Mouse (Mus musculus) hindbrain, embryonic 10.5 days (tissue): ENCODE results near the gene Elmsan1. TPM values are rescaled to one million over a fixed set of nuclear protein-coding genes. Genes with fewer than 3 reads are reported as not detected.

Experiments
- DNase-seq: peaks from one replicate; pipeline ENCODE4 v3.0.0-alpha.2; 2017; ENCODE audit warnings: low spot score
- H3K27ac ChIP-seq: fragments of 300-500 bp; sonication (generic); 2 replicates; pipeline ENCODE4 v1.5.1; 2016; ENCODE audit warnings: mild to moderate bottlenecking, moderate library complexity
- H3K27me3 ChIP-seq: fragments of 300-500 bp; sonication (generic); 2 replicates; pipeline ENCODE4 v1.6.1; 2016; ENCODE audit warnings: mild to moderate bottlenecking; ENCODE audit not compliant: poor library complexity, insufficient read depth, severe bottlenecking
- H3K36me3 ChIP-seq: fragments of 300-500 bp; sonication (generic); 2 replicates; pipeline ENCODE4 v1.6.1; 2016; ENCODE audit warnings: mild to moderate bottlenecking, moderate library complexity
- H3K4me1 ChIP-seq: fragments of 300-500 bp; sonication (generic); replicated peaks from 2 replicates; pipeline ENCODE4 v1.6.1; 2016; ENCODE audit warnings: mild to moderate bottlenecking
- H3K4me3 ChIP-seq: fragments of 300-500 bp; sonication (generic); 2 replicates; pipeline ENCODE4 v1.5.1; 2016; ENCODE audit warnings: mild to moderate bottlenecking, moderate library complexity
- H3K9me3 ChIP-seq: fragments of 300-500 bp; sonication (generic); 2 replicates; pipeline ENCODE4 v1.6.1; 2016; ENCODE audit warnings: mild to moderate bottlenecking, moderate library complexity
- WGBS: fragments of 180-500 bp; shearing (Covaris S2); methylation state at CpG from one replicate; pipeline ENCODE4 v1.1.7; 2016; 5-methylcytosine and 5-hydroxymethylcytosine counted together
- polyA plus RNA-seq: library from polyadenylated mRNA; unstranded; fragments of >200 nt; fragmentation: Nextera tagmentation; extraction: Ambion mirVana; gene quantifications from 2 replicates; pipeline ENCODE4 v1.2.1, GENCODE M21; 2016

Gene Elmsan1
- polyA plus RNA-seq, 1 experiment from 2014 or later, result 6.5 TPM

DNA sequence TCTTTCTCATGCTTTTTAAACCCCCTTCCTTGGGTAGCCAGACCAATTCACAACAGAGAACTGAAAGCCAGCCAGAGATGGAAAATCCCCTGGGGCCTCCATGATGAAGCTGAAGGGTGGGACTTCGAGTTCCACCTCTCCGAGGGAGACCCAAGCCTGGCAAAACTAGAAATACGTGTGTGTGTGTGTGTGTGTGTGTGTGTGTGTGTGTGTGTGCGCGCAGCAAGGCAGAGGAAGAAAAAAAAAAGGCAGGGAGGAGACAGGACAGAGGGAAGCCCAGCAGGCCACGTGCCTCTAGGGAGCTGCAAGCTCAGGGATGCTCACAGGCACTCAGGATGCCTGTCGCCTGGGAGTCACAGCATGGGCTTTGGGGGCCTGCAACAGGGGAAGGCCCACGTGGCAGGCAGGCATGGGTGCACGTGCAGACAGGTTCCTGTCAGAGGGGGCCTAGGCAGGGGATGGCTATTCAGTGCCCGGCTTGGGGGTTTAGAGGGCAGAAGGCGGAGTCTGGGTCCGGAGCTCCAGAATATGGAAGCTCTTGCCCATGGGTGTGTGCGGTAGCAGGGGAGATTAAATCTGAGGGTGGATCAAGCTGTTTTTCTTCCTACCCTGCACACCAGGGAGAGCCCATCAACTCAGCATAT is 42.4 kb downstream of the Elmsan1 start:
- Histone ChIP-seq H3K27ac (peak overlapping the region; percentile 92), H3K4me1 (peaks cover 66% of the 10 kb centered on the region), H3K27me3 (no peaks in the 10 kb centered on the region), H3K9me3 (no peaks in the 10 kb centered on the region), H3K36me3 (peaks cover 33% of the 10 kb centered on the region), H3K4me3 (peak overlapping the region; percentile 59)
- peak; percentile 53 for DNase-seq
- WGBS, result 5% methylated on average over 13 of the region's 13 CpGs

DNA sequence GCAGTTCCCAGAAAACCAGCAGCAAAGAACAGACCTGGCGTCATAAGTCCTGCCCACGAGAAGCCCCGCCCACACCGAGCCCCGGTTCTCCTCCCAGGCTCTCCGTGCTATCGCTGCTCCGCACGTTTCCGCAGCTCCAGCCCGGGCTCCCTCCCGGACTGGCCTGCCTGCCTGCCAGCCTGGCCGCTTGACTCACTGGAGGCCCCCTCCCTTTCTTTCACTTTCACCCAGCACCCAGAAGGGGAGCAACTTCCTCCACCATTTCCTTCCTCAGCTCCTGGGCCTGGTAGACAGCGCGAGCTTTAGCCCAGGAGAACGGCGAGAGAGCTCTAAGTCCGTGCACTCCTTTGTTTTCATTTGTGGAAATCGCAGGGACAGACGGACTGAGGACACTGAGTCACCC is 43.0 kb downstream of the Elmsan1 start:
- peak; percentile 75 for DNase-seq
- Histone ChIP-seq H3K27me3 (no peaks in the 10 kb centered on the region), H3K4me1 (peaks cover 60% of the 10 kb centered on the region), H3K4me3 (peak overlapping the region; percentile 59), H3K9me3 (no peaks in the 10 kb centered on the region), H3K27ac (peak overlapping the region; percentile 92), H3K36me3 (peaks cover 39% of the 10 kb centered on the region)
- 1% methylated on average over 20 of the region's 20 CpGs for WGBS

DNA sequence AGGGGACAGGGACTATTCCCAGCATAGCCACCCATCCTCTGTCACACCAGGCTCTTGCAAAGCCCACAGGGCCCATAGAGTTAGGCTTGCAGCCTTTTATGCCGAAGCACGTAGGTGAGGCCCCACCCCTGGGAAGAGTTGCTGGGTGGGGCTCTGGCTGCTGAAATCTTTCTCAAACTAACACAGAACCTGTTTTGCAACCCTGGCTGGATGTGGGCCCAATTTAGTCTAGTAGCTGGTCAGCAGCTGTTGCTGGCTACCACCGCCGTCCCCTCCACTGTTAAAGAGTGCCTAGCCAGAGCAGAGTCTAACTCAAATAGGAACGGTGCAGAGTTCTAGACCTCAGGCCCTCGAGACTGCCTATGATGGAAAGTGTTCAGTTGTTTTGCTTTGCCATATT is 43.8 kb downstream of the Elmsan1 start:
- Histone ChIP-seq H3K4me1 (peaks cover 52% of the 10 kb centered on the region), H3K4me3 (no peak overlapping the region), H3K27me3 (no peaks in the 10 kb centered on the region), H3K9me3 (no peaks in the 10 kb centered on the region), H3K36me3 (peaks cover 47% of the 10 kb centered on the region), H3K27ac (peak overlapping the region; percentile 92)
- no peak for DNase-seq
- WGBS, result 83% methylated on average over 6 of the region's 6 CpGs

DNA sequence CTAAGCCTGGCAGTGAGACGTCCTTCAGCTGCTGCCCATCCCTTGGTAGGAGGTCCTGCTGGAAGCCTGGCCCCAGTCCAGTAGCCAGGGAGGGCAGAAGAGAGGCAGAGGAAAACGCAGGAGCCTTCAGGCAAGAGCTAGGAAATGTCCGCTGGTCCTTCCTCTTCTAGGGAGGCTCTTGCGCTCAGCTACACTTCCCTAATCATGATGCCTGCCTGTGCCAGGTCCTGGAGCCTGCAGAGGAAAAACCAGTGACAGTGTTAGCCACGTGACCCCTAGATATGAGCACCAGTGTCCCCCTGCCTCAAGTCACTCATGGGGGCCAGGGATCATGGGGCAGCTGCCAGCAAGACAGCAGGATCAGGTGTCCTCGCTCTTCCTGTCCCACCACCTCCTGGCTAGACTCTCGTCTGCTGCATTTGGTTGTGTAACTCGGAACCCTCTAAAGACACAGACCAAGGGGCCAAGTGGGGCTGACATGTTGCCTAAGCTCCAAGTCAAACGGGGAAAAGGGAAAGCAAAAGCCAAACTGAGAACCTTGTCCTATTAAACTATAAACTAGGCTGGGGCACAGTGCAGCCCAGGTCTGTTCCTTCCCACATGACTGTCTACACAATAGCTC is 44.4 kb downstream of the Elmsan1 start:
- H3K4me1 ChIP-seq, result peaks cover 51% of the 10 kb centered on the region
- no peak for DNase-seq
- peak overlapping the region; percentile 92 for H3K27ac ChIP-seq
- H3K36me3 ChIP-seq, result peaks cover 53% of the 10 kb centered on the region
- WGBS, result 83% methylated on average over 9 of the region's 9 CpGs
- no peaks in the 10 kb centered on the region for H3K27me3 ChIP-seq
- H3K4me3 ChIP-seq, result no peak overlapping the region
- no peaks in the 10 kb centered on the region for H3K9me3 ChIP-seq

DNA sequence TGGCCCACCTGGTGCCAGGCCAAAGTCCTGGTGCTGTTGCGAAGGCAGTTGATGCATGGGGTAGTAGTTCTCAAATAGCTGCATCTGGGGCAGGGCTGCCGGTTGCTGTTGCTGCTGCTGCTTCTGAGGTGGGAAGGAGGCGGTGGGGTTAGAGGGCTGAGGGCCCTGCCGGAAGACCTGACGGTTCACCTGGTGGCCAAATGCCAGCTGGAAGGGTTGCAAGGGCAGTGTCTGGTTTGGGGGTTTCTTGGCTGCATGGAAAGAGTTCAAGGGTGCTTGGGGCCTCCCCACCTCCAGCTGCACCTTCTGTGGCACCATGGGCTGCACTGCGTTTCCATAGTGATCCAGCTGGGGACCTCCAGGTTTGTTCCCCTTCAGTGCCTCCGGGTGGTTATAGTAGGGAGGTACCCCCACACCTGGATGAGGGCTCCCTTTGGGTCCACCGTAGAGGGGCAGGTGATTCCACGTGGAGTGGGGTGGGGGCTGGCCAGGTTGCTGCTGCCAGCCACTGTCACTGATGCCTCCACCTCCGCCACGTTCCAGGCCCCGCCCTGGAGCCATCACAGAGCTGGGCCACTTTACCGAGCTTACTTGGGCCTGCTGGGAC is 45.3 kb downstream of the Elmsan1 start:
- 93% methylated on average over 13 of the region's 13 CpGs for WGBS
- peaks cover 58% of the 10 kb centered on the region for H3K36me3 ChIP-seq
- no peaks in the 10 kb centered on the region for H3K27me3 ChIP-seq
- DNase-seq, result no peak
- H3K4me3 ChIP-seq, result no peak overlapping the region
- no peaks in the 10 kb centered on the region for H3K9me3 ChIP-seq
- H3K27ac ChIP-seq, result no peak overlapping the region
- peaks cover 46% of the 10 kb centered on the region for H3K4me1 ChIP-seq

DNA sequence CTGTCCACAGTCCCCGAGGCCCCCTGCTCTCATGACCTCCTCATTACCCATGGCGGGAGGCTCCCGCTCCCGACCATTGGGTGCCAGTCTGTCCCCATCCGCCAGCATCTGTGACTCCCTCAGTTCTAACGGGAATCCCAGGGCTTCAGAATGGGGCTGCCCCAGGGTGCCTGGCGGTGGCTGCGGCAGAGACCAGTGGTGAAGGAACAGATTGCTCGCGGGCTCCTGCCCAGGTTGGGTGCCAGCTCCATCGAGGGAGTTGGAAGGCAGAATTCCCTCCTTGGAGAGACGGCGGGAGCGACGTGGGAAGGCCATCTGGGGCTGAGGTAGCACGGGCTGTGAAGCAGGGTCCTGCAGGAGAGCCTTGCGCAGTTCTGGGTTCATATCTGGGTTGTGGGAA is 45.8 kb downstream of the Elmsan1 start:
- H3K27me3 ChIP-seq, result no peaks in the 10 kb centered on the region
- peaks cover 40% of the 10 kb centered on the region for H3K4me1 ChIP-seq
- WGBS, result 93% methylated on average over 17 of the region's 17 CpGs
- no peak overlapping the region for H3K4me3 ChIP-seq
- DNase-seq, result no peak
- no peaks in the 10 kb centered on the region for H3K9me3 ChIP-seq
- H3K27ac ChIP-seq, result no peak overlapping the region
- H3K36me3 ChIP-seq, result peaks cover 60% of the 10 kb centered on the region

DNA sequence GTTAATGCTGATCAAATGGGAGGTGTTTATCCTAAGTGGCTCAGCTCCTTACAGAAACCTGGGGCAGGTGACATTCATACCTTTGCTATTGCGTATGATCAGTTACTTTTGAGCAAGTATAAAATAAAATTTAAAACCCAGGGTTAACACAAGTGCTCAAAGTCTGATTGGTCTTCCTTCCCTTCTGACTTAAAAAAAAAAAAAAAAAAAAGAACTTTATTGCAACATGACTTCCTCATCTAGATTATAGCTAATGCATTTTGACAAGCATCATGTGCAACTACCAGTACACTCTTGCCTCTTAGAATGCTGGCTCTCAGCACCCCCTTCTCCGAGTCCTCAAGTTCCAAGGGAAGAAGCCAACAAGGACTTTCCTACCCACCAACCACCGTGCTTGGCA is 46.5 kb downstream of the Elmsan1 start:
- Histone ChIP-seq H3K9me3 (no peaks in the 10 kb centered on the region), H3K36me3 (peaks cover 63% of the 10 kb centered on the region), H3K4me1 (peaks cover 34% of the 10 kb centered on the region), H3K27me3 (no peaks in the 10 kb centered on the region), H3K27ac (no peak overlapping the region), H3K4me3 (no peak overlapping the region)
- no peak for DNase-seq
- 97% methylated on average over 3 of the region's 3 CpGs for WGBS

DNA sequence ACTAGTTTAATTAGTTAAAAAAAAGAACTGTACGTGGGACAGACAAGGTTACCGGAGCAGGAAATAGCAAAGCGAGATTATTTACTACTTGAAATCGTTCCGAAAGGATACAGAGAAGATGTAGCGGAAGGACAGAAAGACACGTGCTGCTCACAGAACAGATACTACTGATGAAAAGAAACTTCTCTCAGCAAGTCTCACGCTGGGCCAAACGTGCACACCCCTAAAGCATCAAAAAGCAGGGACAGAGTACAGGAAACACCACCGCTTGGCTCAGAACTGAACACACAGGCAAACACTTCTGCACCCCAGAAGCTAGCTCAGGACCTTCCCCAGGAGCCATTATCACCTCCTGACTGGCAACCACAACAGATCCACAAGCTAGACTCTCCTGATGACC is 48.1 kb downstream of the Elmsan1 start:
- Histone ChIP-seq H3K36me3 (peaks cover 68% of the 10 kb centered on the region), H3K27me3 (no peaks in the 10 kb centered on the region), H3K4me3 (no peak overlapping the region), H3K27ac (no peak overlapping the region), H3K9me3 (no peaks in the 10 kb centered on the region), H3K4me1 (peaks cover 22% of the 10 kb centered on the region)
- no peak for DNase-seq
- 91% methylated on average over 10 of the region's 10 CpGs for WGBS

DNA sequence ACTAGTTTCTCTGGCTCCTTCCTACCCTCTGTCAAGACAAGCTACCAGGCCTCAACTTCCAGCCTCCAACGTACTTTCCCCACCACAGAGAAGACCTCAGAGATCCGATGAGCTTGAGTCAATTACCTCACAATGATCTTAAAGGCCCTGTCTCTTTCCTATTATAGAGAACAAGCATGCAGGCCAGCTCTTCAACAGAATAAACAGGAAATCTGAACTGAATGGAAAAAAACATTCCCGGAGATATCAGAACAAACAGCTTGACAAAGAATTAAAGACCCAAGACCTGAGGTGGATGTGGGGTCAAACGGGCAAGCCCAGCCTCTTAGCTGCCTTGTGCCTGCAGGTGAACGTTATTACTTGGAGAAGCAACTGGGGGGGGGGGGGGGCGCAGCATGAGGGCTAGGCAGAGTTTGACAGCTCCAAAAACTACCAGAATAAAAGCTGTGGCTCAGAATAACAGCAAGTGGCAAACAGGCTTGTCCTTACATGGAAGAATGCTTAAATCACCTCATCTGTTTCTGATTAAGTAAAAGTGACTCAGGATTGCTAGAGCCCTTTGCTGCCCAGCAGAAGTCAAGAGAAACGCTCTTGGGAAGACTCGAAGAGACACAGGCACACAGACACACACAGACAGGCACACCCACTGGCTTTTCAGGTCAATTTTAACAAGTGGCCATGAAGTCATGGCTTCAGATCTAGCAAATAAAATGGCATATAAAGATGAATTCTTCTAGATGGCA is 52.9 kb downstream of the Elmsan1 start:
- no peaks in the 10 kb centered on the region for H3K9me3 ChIP-seq
- H3K36me3 ChIP-seq, result peaks cover 68% of the 10 kb centered on the region
- H3K4me1 ChIP-seq, result 0 out of 2 replicates have a peak, but pooled peaks cover 10% of the 10 kb centered on the region
- H3K27ac ChIP-seq, result no peak overlapping the region
- DNase-seq, result no peak
- 73% methylated on average over 8 of the region's 8 CpGs for WGBS
- H3K4me3 ChIP-seq, result no peak overlapping the region
- no peaks in the 10 kb centered on the region for H3K27me3 ChIP-seq

DNA sequence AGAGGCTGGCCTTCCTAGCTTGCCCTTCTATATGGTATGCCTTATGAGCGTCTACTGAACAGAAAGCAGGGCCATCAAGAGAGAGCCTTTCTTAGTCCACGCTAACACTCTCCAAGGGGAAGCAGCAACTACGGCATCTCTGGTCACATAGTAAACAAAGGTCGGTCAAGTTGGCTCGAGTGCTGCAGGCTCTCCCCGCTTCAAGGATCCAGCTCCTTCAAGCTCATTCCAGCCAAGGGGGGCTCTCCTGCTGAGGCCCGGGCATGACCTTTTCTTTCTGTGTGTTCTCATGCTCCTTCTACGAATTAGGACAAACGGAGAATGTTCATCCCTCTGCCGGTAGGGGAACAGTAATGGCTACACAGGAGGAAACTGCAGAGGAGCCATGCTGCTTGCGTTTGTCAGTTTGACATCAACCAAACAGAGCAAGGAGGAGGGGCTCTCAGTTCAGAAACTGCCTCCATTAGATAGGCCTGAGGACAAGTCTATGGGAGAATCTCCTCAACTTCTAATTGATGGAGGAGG is 55.0 kb downstream of the Elmsan1 start:
- Histone ChIP-seq H3K27ac (no peak overlapping the region), H3K9me3 (no peaks in the 10 kb centered on the region), H3K4me3 (no peak overlapping the region), H3K36me3 (peaks cover 72% of the 10 kb centered on the region), H3K27me3 (no peaks in the 10 kb centered on the region), H3K4me1 (0 out of 2 replicates have a peak, but pooled peaks cover 10% of the 10 kb centered on the region)
- WGBS, result 72% methylated on average over 11 of the region's 11 CpGs
- no peak for DNase-seq

DNA sequence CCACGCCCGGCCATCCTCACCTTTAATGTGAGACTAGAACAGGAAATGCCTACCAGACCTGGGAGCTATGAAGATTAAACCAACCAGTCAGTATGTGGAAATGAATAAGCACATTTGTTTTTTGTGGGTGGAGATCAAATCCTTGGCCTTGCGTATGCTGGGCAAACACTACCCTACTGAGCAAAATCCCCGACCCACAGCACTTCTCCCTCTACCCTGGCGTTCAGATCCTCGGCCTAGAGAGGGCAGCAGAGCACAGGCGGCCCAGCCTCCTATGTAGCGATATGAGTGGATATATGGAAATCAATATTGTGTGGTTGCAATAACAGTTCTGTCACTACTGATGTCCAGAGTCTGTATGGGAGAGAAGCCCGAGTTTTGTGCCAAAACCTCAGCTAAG is 55.5 kb downstream of the Elmsan1 start:
- no peak overlapping the region for H3K4me3 ChIP-seq

DNA sequence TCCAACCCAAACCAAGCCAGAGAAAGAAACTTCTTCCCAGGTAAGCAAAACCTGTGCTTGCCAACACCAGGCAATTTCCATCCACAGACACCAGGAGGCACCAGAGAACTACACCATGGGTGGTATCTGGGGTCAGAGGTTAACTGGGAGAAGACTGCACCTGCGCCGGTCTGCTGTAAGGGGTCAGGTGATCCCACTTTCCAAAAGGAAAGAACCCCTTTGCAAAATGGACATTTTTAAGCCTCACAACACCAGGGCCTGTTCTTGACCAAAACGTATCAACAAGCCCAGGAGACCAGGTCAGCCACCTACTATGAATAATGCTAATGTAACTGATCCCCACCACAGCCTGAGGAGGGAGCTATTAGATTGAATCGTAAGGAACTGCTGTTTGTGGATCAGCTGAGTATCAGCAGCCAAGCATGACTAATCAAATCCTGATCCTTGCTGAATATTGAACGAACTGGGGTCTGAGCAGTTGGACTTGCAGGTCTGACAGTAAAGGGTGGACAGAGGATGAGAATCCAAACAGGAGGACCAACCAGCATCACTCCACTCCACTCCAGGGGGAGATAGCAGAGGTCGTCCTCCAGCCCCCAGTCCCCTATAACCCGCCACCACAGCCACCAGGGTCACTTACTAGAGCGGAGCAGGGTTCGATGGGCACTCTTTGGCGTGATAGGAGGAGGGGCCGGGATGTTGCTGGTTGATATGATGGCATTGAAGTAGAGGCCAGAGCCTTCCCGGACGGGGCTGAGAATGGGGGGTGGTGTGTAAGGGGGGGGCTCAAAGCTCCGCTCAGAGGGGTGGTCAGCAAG is 56.9 kb downstream of the Elmsan1 start:
- Histone ChIP-seq H3K36me3 (peaks cover 79% of the 10 kb centered on the region), H3K9me3 (no peaks in the 10 kb centered on the region), H3K4me1 (0 out of 2 replicates have a peak, but pooled peaks cover 10% of the 10 kb centered on the region), H3K27ac (no peak overlapping the region), H3K27me3 (no peaks in the 10 kb centered on the region), H3K4me3 (no peak overlapping the region)
- WGBS, result 80% methylated on average over 14 of the region's 14 CpGs
- no peak for DNase-seq

More for the DNA sequence above, 55.5 kb downstream of the Elmsan1 start:
- DNase-seq, result no peak
- peaks cover 73% of the 10 kb centered on the region for H3K36me3 ChIP-seq
- no peaks in the 10 kb centered on the region for H3K27me3 ChIP-seq
- WGBS, result 88% methylated on average over 9 of the region's 9 CpGs
- H3K4me1 ChIP-seq, result 0 out of 2 replicates have a peak, but pooled peaks cover 10% of the 10 kb centered on the region
- no peaks in the 10 kb centered on the region for H3K9me3 ChIP-seq
- H3K27ac ChIP-seq, result no peak overlapping the region
